Mouse (Mus musculus) kidney, adult 8-10 months (tissue): ENCODE measurements around the gene Dmrtb1.

Experiments
- DNase-seq, 2 experiments: peaks; one replicate each; pipeline ENCODE4 v3.0.0; 2022

Dmrtb1 gene

DNA sequence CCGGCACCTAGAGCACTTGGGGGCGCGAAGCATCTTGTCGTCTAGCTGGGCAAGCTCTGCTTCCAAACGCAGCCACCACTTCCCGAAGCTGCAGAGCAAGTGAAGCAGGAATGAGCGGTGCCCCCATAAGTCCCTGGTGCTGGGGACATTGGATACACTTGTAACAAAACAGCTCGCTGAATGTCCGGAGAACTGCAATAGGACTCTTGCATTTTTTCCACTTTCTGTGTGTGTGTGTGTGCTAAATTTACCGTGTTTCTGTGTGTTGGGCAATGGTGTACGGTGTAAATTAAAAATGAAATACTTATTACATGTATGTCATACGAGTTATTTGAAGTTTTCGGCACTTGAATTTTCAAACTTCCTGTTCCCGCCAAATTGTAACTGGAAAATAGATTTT is at the start of gene Dmrtb1:
Gene Dmrtb1, minus strand, starts transcription at position 101 of the 400 bp plus-strand sequence.
- DNase-seq = no peak

DNA sequence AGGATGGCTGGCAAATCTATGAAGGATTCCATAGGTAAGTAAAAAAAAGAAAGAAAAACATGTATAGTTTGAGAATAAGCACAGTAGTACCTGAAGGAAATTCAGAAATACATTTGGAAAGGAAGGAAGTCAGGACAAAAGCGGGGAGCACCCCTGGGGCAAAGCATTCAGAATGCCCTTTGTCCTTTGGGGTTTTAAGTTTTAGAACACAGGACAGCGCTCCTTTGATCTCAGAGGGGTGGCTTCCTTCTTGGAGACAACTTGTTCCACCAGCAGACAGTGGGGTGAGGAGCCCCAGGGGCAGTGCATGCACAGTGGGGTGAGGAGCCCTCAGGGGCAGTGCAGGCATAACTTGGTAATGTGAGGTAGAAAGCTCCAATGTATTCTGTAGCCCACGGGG is 49.6 kb upstream of the Dmrtb1 start:
- DNase-seq = no peak

DNA sequence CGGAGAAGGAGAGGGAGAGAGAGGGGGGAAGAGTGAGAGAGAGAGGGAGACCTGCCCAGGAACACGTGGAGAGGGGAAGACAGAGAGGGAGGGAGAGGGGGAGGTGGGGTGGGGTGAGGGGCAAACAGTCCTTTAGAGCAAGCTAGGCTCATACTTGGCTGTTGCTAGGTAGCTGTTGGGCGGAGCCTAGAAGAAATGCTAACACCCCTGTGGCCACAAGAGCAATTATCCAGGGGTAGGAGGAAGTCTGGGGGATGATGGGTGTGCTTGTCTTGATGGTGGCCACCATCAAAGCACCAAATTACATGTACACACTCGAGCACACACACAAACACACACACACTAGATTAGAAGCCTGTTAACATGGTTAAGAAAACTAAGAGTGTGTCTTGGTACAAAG is 48.6 kb upstream of the Dmrtb1 start:
- no peak for DNase-seq

DNA sequence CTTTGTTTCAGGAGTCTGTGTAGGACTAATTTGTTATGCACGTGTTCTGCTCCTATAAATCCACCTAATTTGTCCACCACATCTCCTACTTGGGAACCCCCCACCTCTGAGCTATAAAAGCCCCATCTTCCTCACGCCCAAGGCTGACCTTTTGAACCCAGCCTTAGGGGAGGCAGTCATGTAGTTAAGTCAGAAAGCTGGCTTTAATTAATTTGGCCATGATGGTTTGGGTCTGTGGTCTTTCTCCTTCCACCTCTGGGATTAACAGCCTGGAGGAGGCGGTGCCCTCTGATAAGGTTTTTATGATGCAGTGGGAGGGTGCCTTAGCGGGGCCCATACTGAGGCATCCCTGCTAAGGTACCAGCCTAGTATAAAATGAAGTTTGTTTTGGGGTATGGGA is 48.2 kb upstream of the Dmrtb1 start:
- DNase-seq = no peak

DNA sequence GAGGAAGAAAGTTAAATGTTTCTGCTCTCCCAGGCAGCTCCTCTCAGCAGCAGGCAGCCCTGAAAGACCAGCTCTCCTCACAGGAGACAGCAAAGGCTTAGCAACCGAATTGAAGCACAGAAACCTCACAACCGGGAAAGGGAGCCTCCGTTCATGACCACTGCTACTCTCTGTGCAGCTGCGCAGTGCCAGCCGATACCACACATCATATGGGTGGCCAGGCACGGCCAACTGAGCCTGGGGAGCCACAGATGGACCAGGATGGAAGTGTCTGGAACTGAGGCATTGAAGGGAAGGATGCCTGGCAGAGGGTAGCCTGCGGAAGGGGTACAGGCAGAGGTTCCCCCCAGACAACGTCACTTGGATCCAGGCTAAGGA is 47.0 kb upstream of the Dmrtb1 start:
- DNase-seq = no peak

DNA sequence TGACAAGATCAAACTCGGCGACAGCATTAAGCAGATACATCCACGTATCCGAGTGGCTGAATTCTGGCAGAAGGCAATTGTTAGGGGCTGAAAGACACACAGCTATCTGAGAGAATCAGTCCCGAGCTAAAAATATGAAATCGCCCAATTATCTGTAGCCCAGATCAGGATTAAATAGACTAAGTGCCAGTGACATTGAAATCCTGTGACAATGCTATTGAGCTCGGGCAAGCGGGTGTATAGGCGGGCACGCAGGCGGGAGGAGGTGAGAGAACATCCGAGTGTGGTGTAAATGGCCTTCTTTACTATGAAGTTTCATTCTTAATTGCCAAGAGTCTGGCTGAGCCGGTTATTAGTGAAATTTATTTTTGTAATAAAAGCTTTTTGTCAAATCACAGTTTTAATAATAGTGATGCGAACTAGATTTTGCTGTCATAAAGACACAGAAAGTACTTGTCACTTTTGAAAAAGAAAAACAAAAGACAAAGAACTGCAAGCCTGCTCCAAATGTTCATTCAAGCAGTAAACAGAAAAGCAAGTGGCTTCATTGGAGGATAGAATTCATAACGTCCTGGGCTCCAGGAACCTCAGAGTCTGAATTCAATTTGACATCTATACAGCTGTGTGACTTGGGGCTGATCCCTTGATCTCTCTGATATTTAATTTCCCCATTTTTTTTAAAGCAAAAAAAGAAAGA is 46.5 kb upstream of the Dmrtb1 start:
- no peak for DNase-seq

DNA sequence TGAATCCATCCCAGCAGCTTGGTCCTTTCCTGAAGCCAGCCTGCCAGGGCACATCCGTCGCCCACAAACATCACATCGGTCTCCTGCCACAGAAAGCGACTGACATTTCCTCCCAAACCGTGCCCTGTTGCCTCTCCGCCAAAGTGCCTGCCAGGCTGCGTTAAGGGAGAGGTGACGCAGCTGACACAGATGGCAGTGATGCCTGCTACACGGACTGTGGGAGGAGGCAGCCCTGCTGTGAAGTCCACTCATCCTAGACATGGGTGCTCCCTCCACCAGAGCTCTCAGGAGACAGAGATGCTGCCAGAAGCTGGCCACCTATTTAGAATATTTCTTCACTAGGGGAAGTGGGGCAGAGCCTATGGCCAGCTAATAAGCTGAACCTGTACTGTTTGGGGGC is 41.4 kb upstream of the Dmrtb1 start:
- DNase-seq = no peak

DNA sequence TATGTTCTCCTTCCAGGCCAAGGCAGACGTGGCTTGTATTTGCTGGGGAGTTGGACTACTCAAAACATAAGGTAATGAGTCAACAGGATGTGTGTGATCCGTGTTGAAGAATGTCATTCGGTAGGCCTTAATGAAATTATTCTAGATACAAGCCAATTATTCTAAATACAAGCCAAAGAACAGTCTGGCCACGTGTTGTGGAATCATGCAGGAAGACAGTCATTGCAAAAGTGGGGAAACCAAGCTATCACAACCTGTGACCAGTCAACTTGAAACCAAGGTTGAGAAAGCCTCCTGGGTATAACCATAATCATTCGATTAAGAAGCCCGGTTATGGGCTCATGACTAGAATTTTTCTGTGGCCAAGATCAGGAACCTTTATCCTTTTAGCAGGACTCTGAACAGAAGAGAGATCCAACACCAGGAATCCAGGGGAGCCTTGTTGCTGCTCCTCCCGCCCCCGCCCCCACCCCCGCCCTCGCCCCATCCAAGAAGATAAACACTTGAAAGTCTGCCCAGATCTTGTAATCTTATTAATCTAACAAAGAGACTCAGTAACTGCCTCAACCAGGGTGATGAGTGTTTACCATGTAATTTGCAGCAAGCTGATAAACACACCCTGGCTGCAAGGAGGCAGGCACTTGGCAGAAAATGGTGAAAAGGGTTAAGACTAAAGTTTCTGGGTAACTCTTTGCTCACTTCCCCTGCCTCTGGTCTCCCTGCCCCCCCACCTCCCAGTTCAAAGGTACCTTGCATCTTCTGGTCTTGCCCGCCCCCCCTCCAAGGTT is 36.2 kb upstream of the Dmrtb1 start:
- DNase-seq = no peak

DNA sequence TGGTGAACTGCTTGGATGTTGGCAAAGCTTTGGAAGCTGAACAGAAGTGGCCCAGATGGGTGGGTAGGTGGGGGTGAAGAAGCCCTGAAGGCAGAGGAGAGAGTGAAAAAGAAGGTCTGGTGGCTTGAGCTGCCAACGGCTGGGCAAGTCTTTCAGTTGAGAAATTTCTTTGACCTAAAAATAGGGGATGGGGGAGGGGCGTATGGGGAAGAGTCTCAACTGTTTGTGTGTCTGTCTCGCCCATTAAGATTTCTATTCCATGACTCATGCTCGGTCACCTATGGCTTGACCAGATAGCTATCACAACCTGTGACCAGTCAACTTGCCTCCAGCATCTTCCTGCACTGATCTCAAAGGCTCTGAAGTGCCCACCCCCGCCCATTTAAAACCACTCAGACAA is 35.1 kb upstream of the Dmrtb1 start:
- DNase-seq = no peak

DNA sequence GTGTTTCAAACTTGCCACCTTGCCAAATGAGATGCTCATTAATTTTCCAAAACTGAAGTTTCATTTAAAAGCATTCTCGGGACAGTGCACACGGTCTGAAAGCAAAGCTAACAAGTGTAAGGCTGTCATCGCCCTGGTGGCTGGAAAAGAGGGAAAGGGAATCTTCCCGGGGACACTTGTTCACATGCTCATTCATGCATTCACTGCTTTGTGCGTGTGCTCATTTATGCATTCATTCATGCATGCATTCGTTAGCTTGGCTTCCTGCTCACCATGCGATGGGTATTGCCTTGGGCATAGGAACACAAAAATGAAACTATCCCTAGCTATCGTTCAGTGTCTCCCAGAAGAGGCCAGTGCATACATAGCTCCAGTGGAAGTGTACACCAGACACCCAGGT is 34.7 kb upstream of the Dmrtb1 start:
- no peak for DNase-seq

DNA sequence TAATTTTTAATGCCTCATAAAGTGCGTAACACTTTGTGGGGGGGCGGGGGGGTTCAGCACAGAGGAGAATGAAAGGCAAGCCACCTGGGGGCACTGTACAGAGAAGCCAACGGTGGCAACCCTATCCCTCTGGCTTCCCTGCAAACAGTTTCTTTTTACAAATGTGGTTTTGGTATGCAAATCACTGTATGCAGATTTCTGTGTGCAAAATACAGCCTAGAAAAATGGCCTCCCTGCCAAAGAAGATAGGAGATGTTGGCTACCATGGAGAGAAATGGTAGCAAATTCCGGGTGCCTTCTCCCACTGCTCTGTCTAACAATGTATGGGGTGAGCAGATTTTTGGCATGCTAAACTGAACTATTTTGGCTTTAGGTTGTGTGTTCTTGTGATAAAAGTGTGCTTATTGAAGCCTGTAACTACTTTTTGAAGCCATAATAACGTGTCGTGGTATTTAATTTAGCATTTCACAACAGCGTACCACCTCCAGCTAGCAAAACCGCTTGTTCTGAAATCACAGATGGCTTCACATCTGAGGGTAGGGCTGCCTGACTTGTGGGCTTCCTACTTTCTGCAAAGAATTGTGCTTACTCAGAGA is 33.8 kb upstream of the Dmrtb1 start:
- no peak for DNase-seq

DNA sequence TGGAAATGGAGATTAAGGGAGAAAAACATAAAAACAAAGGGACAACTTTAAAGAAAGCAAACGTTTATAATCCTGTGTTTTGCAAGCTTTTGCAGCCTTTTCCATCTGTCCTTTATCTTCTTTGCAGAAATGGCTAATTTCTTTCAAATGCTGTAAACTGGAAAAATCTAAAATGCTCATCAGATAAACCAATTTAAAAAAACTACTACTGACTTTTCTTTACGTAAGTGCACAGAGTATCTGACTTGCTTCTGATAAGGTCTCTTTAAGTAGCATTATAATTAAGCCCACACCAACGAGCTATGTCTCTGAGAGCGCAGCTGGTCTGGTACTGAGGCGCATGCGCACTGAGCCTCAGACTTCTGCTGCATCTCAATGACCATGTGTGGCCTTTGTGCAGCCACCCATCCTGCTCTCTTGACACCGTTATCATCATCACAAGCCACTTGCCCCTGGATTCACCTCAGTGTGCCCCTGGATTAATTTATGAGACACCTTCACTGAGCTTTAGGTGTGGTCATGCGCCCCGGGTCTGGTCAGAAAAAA is 32.8 kb upstream of the Dmrtb1 start:
- no peak for DNase-seq

DNA sequence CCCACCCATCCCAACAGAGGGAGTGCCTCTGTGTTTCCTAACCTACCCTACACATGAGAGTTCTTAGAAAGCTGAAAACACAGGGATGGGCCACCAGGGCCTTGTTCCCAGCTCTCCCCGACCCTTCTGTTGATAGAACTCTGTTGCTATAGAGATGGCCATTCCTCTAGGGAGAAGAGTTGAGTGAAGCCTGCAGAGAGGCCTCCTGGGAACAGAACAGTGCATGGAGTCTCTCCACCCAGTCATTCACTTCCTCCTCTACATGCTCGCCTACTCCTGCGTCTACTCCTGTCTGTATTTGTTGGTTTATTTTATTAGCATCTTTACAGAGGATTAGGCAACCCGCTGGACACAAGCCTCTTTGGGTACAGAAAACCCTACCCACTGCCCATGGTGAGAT is 22.9 kb upstream of the Dmrtb1 start:
- no peak for DNase-seq

DNA sequence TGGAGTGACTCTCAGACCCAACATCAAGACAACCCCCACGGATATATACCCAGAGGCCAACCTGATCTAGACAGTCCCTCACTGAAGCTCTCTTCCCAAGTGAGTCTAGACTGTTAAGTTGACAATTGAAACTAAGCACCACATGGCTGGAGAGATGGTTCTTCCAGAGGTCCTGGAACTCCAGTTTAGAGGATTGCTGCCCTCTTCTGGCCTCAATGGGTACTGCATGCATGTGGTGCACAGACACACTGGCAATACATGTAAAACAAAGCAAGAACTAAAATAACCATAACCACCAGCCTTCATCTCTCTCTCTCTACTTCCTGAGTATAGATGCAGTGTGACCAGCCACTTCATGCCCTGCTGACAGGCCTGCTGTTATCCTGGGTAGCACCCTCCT is 20.2 kb upstream of the Dmrtb1 start:
- DNase-seq = no peak

DNA sequence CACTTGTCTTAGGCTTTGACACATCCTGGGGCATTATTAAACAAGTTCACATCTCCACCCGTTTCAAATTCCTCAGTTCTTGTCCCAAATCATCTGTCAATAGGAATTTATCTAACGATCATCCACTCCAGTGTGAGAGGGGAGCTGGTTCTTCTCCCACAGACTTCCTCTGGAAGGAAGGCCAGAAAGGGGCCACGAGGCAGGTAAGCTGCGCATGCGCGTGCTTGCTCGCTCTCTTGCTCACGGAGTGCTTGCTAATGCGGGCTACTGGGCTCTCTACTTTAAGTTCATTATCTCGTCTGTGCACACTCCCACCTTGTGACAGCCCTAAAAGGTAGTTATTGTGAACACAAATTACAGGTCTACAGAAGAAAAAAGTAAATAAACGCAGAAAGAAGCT is 17.6 kb upstream of the Dmrtb1 start:
- no peak for DNase-seq

DNA sequence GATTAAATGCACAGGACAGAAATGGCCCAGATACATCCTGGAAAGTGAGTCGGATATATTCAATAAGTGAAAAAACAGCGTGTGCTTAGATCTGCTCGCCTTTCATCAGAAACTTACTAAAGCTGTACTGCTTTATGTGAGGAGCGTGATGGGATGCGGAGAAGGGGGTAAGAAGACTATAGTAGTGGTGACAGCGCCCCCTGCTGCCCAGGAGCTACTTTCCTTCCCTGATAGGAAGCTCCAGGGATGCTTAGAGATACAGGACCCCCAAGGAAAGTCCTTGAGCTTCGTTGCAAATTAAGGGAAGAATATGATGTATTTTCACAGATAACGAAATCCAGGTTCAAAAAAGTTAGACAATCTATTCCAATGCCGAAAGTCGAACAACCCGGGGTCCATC is 17.1 kb upstream of the Dmrtb1 start:
- DNase-seq = peak in 1 of 2 experiments; percentile 43

DNA sequence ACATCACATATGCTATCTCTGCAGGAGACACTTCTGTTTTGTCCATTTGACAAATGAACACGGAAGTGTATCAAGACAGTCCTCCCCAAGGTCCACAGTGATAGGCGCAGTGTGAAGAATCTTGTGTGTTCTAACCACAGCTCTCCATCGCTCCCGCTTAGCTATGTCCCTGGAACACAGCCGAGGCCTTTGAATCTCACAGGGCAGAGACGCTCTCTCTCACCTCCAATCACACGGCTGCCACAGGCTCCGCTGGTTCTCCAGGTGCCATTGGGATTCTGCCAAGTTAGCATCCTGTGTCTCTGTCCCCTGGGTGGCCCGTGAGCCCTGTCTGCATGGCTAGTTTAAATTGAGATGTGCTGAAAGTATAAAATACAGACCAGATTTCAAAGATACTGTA is 15.2 kb upstream of the Dmrtb1 start:
- DNase-seq = no peak

DNA sequence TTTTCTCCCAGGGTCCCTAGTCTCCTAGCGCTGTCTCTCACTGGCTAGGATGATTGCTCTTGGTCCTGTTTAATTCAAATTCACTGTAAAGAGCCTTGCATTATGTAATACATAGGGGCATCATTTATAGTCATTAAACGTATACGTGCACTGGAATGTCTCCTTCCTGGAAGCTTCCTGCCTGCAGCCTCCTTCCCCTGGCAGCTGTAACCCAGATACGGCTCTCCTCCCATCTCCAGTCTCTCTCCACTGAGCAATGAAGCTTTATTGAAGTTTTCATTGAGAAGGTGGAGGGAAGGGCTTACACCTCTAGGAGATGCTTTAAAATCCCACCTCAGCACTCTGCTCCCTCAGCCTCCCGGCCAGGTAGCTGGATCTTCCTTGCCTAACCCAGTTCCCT is 9.8 kb upstream of the Dmrtb1 start:
- no peak for DNase-seq

DNA sequence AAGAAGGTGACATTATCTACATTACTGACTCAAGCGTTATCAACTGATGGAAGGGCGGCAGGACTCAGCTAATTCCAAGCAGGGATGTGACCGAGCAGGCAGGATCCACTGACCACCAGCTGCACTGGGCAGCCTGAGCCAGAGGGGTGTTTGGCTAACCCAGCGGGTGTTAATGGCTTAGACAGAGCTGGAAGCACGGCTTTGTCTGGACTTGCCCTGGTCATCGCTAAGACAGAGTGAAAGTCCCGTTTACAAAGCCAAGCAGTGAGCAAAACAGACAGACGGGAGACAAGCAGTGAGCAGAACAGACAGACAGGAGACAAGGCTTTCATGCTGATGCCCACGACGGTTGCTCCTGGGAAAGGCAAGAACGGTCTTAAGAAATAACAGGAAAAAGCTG is 4.2 kb upstream of the Dmrtb1 start:
- DNase-seq = no peak

DNA sequence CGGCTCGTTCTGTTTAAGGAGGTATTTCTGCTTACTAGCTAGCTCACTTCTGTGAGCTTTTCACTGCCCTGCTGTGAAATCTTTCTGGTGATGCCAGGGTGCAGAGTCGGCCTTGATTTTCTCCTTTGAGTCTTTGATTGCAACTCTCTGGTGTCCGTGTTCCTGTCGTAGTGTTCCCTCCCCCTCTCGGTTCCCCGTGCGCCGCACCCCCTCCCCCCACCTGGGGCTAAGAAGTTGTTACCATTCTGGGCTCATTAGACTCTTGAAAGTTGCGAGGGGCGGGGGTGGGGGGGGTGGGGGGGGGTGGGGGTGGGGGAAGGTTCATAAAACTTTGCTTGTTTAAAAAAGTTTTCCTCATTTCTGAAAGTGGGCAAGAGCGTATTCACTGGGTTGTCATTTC is 3.1 kb upstream of the Dmrtb1 start:
- no peak for DNase-seq

DNA sequence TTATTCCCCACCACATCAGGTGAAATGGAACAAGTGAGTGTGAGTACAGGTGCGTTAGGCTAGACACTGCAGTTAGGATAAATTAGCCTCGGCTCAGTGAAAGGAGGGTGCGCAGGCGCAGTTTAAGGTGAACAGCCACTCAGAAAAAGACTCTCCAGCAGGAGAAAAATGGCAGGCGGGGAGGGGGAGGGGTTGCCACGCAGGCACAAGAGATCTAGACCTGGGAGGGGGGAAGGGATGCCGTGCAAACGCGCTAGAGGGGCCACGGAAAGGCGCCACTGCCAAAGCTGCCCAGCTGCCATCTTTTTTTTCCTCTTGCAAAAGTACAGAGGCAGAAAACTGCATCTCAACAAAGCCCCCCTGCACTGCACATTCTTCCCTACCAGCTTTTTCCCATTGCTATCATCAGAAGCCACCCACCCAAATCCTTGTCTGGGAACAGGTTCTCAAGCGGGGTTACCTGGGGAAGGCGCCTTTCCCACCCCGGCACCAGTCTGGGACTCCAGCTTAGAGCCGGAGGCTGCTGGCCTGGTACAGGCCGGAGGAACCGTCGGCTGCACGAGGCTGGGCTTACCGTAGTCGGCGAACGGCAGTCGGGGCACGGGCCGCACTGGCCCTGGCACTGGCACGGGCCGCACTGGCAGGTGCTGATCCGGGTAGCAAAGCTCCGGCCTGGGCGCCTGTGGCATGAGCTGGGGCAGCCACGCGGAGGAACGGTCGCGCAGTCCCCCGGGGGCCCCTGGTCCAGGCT is 849 bp downstream of the Dmrtb1 start:
- DNase-seq = no peak

DNA sequence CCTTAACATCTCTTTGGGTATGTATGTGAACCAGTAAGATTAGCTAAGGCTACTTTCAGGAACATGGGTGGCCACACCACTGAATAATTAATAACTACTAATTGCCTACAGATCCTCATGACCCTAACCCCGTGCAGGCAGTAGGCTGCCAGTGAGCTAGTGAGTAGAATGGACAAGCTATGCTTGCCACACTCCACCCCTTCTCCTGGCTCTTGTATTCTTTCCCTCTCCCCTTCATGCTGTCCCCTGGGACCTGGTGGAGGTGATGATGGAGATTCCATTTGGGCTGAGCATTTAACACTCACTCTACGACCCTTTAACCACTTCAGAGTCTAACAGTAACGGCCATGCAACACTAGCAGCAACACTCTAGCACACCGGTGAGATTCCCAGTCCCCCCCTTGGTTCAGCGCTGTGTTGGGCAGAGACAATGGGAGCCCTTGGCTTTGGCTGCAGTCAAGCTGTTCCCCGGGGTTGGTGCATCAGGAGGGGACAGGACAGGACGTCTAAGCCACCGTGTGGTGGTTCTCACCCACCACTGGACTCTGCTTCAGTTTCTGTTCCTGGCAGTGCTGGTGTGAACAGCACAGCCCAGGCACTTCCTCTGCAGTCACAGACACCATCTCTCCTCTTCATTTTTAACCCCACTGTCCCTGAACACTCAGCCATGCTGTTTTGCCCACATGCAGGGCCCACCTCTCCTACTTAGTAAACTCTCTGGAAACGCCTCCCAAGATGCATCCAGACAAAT is 2.8 kb downstream of the Dmrtb1 start:
- DNase-seq = no peak
